Mouse (Mus musculus) liver, embryonic 14.5 days (tissue): ENCODE results near the gene Lrrc8b.

Experiments
- CTCF ChIP-seq: IDR thresholded peaks from 2 replicates; pipeline ENCODE4 v1.5.1; 2016; ENCODE audit warnings: antibody characterized with exemption, low read depth, control low read depth
- EP300 ChIP-seq: IDR thresholded peaks from 2 replicates; pipeline ENCODE4 v1.6.1; 2016; ENCODE audit warnings: antibody characterized with exemption, low read depth

- no peak for TF ChIP-seq CTCF
- TF ChIP-seq EP300 = no peak
Observed at GRCm38 (mm10) chr5:105517992-105518625, 102.5 kb downstream of the Lrrc8b start.
